In the genomic region with DNA sequence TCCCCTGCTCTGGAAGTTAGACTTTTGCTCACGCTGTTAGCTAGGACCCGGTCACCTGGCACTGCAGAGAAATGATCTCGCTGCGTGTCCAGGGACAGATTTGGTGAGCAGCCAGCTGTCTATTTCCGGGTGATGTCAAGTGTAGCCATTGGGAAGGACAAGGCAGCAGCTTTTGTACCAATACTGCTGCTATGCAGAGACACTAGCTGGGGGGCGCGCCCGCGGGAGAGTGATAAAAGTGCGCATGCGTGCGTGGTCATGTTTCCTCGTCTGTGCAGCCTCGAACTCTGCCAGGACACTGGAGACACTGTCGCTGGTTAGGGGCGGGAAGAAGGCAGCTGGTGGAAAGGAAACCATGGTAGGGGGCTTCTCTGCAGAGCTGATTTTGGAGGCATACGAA, we compare ENCODE assay signal across 8 mouse cellular contexts. TPM values are rescaled to one million over a fixed set of nuclear protein-coding genes. Genes with fewer than 3 reads are reported as not detected.
DNase-seq lines count a peak whose midpoint lies in the region; ATAC-seq and TF ChIP-seq lines count a peak whose summit lies in the region.
"Had no signal": no experiment of that assay in that cellular context is flagged by ENCODE, and none has a peak within 500 bp of the region (broad histone marks: within the 10 kb centered on the region; RNA-seq: fewer than 3 reads in every experiment).

No protein-coding gene starts in this region.

- no peak overlapping the region for H3K4me3 ChIP-seq in heart, embryonic 11.5 days (ENCODE audit: low read depth, low read length)
- H3K4me3 ChIP-seq in thymus, adult 2 months (ENCODE audit: control insufficient read depth, insufficient read depth, low read length), result no peak overlapping the region

- no peak for TF ChIP-seq CTCF in thymus, adult 2 months (IDR thresholded peaks at IDR 0.05; ENCODE audit: borderline replicate concordance, control insufficient read depth, extremely low read depth, insufficient read depth, low read length, poor library complexity)

- H3K27me3 ChIP-seq in heart, embryonic 11.5 days (ENCODE audit: control insufficient read depth, insufficient read depth, low read length), result no peaks in the 10 kb centered on the region
- H3K27me3 ChIP-seq in thymus, adult 2 months (ENCODE audit: control insufficient read depth, insufficient read depth, low read length), result no peaks in the 10 kb centered on the region

- WGBS in heart, embryonic 11.5 days (ENCODE audit: insufficient replicate concordance), result 73% methylated on average over 17 of the region's 17 CpGs
- 92% methylated on average over 17 of the region's 17 CpGs for WGBS in thymus, adult 2 months

- no peaks in the 10 kb centered on the region for H3K9me3 ChIP-seq in heart, embryonic 11.5 days (replicated peaks; ENCODE audit: control insufficient read depth, low read length)

- H3K9ac ChIP-seq in heart, embryonic 11.5 days (ENCODE audit: low read depth, low read length), result no peak overlapping the region

- ATAC-seq in heart, embryonic 11.5 days (replicated peaks; ENCODE audit: insufficient number of reproducible peaks, low FRiP score, low TSS enrichment), result no peak
- ATAC-seq: inflammation-experienced regulatory T-cells, adult 6 months had no signal

- peak; percentile 33 for DNase-seq in testis, postnatal 14 days (ENCODE audit: low spot score)
- DNase-seq in testis, postnatal 10 days (ENCODE audit: low spot score), result no peak
- peak; percentile 65 to 67 for DNase-seq in left cerebral cortex, postnatal 14 days (ENCODE audit: low spot score in 2 of 2)
- no peak for DNase-seq in thymus, adult 2 months
- DNase-seq in Muller cell, postnatal 12 days (ENCODE audit: inconsistent ontology term), result no peak
- no peak for DNase-seq in kidney, postnatal 14 days

- TF ChIP-seq POLR2A in thymus, adult 2 months (IDR thresholded peaks at IDR 0.05; ENCODE audit: control insufficient read depth, extremely low read depth, insufficient read depth, low read length, poor library complexity), result no peak

- H3K4me1 ChIP-seq in heart, embryonic 11.5 days (ENCODE audit: control insufficient read depth, insufficient read depth, low read length), result peaks cover 14% of the 10 kb centered on the region; the same call in 1 of the 2 replicates
- peaks cover 4% of the 10 kb centered on the region; the same call in 1 of the 2 replicates for H3K4me1 ChIP-seq in thymus, adult 2 months (replicated peaks; ENCODE audit: control insufficient read depth, insufficient read depth, low read length)

- 0 out of 2 replicates have a peak overlapping the region, but pooled peaks have one; percentile 22 for H3K27ac ChIP-seq in heart, embryonic 11.5 days (ENCODE audit: low read depth, low read length)
- H3K27ac ChIP-seq in thymus, adult 2 months (ENCODE audit: control insufficient read depth, insufficient read depth, low read length), result no peak overlapping the region

- intact Hi-C loops in left cerebral cortex, postnatal 14 days (cut with DNase I), result no loop called here

- H3K4me2 ChIP-seq in heart, embryonic 11.5 days, result no peak overlapping the region

- peaks cover 4% of the 10 kb centered on the region; the same call in 1 of the 2 replicates for H3K36me3 ChIP-seq in heart, embryonic 11.5 days (ENCODE audit: control insufficient read depth, insufficient read depth, low read length)
- no peaks in the 10 kb centered on the region for H3K36me3 ChIP-seq in thymus, adult 2 months (ENCODE audit: control insufficient read depth, insufficient read depth, low read length)

RNA-seq across cellular contexts. Expression of gene Pafah2, which starts 20.1 kb away (rescaled TPM):
- polyA plus RNA-seq in heart, embryonic 11.5 days (2014; fragmentation: Nextera tagmentation; extraction: Ambion mirVana), result 11.7 and 11.8 TPM in 2 replicates
- 10 to 100 TPM; 10.9 to 12.3 TPM for total RNA-seq in left cerebral cortex, postnatal 14 days (2021)
- 12.2 and 12.3 TPM in 2 replicates for polyA plus RNA-seq in thymus, adult 2 months (2012; rRNA removed)

RNA-seq across cellular contexts. Expression of gene Extl1, which starts 32.5 kb away (rescaled TPM):
- polyA plus RNA-seq in heart, embryonic 11.5 days (2014; fragmentation: Nextera tagmentation; extraction: Ambion mirVana), result 2.0 and 2.7 TPM in 2 replicates
- total RNA-seq in left cerebral cortex, postnatal 14 days (2021), result 10 to 100 TPM; 52.3 to 53.7 TPM
- polyA plus RNA-seq in thymus, adult 2 months (2012; rRNA removed), result 8.9 and 10.3 TPM in 2 replicates

RNA-seq across cellular contexts. Expression of gene Stmn1, which starts 51.9 kb away (rescaled TPM):
- 962 and 991 TPM in 2 replicates for polyA plus RNA-seq in heart, embryonic 11.5 days (2014; fragmentation: Nextera tagmentation; extraction: Ambion mirVana)
- total RNA-seq in left cerebral cortex, postnatal 14 days (2021), result 1,000 to 10,000 TPM; 1,227 to 1,286 TPM
- polyA plus RNA-seq in thymus, adult 2 months (2012; rRNA removed), result 134 and 274 TPM in 2 replicates

Comparison
In these comparisons a context has a peak if more than half of its experiments do, and no peak if none do; other contexts are left out.
1. DNase-seq: peak in testis, postnatal 14 days (single experiment) and left cerebral cortex, postnatal 14 days (2 of 2); none in testis, postnatal 10 days (single experiment), thymus, adult 2 months (single experiment), Muller cell, postnatal 12 days (single experiment) and kidney, postnatal 14 days (single experiment).